Mouse (Mus musculus) left cerebral cortex, adult 9 months (tissue): Measurements from ENCODE around the gene Ube2z.
"Not testable (repeated sequence)": the region's sequence is repeated elsewhere in the genome, so short reads cannot be mapped to it uniquely, and the experiment has no call there.

Source experiments
- DNase-seq, 2 experiments: peaks; one replicate each; pipeline ENCODE4 v3.0.0; 2022; ENCODE audit warnings: low spot score in 2 of 2

The Ube2z gene

DNA sequence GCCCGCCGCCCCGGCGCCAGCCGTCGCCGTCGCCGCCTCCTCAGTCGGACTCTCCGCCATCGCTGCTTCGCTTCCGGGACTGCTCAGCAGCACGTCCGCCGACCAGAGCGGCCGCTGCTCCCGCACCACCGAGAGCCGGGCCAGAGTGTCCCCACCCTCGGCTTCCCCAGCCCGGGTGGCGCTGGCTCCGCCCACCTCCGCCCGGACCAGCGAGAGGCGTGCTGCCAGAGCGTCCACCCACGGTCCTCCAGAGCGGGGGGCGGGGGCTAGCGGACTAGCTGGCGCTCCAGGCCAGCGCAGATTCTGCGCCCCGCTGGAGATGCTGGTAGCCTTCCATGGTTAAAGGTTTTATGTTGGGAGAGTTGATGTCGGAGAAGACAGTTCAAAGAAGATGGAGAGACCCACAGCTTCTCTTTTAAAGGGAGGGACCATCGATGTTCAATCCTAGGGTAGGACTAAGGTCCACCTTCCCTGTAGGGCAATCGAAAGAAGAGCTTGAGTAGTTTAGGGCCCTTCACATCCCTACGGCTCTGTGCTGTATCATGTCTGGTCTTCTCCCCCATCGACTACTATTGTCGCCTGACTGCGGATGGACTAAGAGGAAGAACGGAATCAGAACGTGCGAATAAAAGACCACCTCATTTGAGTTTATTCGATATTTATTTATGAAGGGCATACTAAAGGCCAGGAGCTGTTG, at the start of gene Ube2z:
TSS of gene Ube2z (minus strand) at position 174 of the 697 bp plus-strand sequence.
- DNase-seq: peak; percentile 89 to 96

DNA sequence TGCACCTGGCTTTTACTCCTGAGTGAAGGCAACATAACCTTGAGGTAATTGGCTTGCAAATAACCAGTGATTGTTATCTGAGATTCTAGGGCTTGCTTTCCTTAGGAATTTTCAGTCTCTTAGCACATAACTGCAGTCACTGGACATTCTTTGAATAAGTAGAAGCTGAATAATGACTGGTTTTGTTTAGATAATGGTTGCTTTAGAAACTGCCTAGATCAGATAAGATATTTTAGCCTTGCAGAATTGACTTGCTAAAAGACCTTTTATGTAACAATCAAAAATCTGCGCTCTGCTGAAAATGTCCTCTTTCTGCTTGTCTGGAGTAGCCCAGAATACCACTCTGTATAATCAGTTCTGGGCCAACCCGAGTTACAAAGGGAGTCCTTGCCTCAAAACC, 48.9 kb upstream of the Ube2z start:
- no peak for DNase-seq

DNA sequence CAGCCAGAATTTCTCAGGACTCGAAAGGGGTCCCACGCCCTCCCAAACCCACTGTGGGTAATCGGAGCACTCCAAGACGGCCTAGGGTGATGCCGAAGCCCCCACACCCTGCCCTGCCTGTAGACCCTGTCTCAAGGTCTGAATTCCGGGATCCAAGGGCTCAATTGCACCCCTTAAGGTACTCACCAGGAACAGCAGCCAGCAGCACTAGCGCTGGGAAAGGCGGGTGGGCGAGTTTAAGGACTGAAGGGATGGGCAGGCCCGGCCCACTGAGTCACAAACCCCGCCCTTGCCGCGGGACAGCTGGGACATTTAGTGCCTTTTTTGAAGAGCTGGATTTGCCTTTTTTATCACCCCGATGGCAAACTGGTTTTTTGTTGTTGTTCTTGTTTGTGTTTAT, 46.6 kb upstream of the Ube2z start, which contains the start of gene Calcoco2:
TSS of gene Calcoco2 (minus strand) at position 214 of the 400 bp plus-strand sequence.
- no peak for DNase-seq

DNA sequence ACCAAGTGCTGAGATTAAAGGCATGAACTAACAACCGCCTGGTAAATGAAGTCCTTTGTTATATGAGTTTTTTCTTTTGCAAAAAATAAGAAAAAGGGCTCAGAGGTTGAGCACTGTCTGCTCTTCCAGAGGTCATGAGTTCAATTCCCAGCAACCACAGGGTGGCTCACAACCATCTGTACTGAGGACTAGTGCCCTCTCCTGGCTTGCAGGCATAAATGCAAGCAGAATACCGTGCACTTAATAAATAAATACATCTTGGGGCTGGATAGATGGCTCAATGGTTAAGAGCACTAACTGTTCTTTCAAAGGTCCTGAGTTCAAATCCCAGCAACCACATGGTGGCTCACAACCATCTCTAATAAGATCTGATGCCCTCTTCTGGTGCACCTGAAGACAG, 45.8 kb upstream of the Ube2z start:
- not testable (repeated sequence) for DNase-seq

DNA sequence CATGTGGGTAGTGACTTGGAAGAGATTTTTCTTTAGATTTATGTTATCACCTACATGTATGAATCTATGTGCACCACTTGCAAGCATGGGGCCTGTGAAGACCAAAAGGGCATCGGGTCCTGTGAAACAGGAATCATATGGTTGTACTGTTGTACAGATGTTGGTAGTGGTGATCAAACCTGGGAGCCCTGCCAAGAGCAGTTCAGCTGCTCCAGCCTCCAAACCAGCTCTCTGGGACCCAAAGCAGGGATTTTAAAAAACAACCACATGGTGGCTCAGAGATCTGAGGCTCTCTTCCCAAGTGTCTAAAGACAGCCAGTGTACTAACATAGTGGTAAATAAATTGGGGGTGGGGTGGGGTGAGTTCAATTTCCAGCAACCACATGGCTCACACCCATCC, 43.2 kb upstream of the Ube2z start:
- DNase-seq: no peak

DNA sequence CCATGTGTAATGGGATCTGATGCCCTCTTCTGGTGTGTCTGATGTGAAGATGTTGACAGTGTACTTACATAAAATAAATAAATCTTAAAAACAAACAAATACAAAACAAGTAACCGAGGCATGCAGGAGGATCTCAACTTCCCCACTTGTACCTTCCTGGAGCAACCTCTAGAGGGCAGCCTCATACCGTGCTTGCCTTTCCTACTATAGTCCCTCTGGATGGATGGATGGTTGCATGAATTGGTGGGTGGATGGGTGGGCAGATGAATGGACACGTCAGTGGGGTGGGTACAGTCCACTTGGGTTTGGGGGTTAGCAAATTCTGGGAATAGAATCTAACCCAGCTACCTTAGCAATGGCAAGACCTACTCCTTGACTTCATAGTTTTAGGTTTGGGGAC, 28.2 kb upstream of the Ube2z start:
- peak in 1 of 2 experiments; percentile 37 for DNase-seq

DNA sequence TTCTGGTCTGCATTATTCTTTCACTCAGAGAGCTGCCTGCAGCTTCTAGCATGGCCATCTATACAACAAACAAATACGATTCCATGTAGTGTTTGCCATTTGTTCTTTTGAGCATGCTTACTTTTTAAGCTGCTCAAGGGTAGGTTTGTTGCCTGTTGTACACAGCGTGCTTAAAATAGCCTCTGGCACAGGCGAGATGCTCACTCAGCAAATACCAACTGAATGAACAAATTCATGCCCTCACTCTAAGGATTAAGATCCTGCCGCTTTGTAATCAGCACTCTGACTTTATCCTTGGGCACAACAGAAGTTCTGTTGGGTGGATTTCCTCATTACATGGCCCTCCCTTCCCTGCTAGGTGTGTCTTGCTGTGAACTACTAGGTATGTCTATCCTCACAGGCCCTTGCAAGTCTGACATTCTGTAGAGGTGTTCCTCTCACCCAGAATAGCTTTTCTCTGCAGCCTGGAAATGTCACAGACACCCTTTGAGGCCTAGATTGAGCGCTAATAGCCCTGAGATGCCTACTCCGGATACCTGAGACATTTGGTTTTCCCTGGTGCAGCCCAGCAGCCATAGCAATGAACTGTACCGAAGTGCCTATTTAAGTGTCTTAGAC, 27.6 kb upstream of the Ube2z start:
- DNase-seq: no peak

DNA sequence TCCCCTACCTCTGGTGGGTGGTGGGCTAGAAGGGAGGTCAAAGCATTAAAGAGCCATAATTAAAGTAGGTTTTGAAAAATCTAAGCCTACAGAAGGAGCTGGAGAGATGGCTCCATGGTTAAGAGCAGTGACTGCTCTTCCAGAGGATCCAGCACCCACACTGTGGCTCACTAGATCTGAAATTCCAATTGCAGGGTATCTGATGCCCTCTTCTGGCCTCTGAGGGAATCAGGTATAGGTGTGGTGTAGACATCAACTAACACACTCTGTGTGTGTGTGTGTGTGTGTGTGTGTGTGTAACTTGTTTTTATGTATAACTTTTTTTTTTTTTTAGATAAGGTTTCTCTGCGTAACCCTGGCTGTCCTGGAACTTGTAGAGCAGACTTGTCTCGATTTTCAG, 25.9 kb upstream of the Ube2z start:
- no peak for DNase-seq

DNA sequence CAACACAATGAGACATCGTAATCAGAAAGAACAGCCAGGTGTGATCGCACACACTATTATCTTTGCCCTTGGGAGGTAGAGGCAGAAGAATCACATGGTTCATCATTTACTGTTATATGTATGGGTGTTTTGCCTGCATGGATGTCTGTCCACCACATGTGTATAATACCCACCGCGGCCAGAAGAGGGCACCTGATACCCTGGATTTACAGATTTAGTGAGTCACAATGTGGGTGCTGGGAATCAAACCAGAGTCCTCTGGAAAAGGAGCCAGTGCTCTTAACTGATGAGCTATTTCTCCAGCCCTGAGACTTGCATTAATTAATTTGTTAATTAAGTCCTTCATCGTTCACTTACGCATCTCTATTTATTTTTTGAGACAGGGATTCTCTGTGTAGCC, 22.8 kb upstream of the Ube2z start:
- DNase-seq: no peak

DNA sequence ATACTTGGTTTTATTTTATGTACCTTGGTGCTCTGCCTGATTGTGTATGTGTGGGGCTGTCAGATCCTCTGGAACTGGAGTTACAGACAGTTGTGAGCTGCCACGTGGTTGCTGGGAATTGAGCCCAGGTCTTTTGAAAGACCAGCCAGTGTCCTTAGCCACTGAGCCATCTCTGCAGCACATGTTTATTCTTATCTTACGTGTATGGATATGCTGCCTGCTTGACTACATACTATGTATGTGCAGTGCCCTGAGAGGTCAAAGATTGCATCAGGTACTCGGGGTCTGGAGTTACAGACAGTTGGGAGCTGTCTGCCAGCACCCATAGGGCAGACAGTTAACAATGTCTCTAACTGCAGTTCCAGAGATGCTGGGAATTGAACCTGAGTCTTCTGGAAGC, 17.5 kb upstream of the Ube2z start:
- no peak for DNase-seq

DNA sequence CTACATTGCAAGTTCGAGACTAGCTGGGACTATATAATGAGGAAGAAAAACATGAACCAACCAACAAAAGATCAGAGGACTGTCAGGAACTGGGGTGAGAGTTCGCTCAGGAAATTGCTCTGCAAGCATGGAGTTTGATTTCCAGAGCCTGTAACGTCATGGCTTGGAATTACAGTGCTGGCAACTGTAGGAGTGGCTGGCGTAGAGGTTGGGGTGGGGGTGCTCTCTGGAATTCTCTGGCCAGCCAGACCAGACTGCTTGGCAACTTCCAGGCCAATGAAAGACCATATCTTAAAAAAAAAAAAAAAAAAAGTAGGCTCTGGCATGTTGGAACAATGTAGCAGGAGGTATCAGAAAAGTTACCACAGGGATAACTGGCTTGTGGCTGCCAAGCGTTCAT, 15.5 kb upstream of the Ube2z start:
- DNase-seq: no peak

DNA sequence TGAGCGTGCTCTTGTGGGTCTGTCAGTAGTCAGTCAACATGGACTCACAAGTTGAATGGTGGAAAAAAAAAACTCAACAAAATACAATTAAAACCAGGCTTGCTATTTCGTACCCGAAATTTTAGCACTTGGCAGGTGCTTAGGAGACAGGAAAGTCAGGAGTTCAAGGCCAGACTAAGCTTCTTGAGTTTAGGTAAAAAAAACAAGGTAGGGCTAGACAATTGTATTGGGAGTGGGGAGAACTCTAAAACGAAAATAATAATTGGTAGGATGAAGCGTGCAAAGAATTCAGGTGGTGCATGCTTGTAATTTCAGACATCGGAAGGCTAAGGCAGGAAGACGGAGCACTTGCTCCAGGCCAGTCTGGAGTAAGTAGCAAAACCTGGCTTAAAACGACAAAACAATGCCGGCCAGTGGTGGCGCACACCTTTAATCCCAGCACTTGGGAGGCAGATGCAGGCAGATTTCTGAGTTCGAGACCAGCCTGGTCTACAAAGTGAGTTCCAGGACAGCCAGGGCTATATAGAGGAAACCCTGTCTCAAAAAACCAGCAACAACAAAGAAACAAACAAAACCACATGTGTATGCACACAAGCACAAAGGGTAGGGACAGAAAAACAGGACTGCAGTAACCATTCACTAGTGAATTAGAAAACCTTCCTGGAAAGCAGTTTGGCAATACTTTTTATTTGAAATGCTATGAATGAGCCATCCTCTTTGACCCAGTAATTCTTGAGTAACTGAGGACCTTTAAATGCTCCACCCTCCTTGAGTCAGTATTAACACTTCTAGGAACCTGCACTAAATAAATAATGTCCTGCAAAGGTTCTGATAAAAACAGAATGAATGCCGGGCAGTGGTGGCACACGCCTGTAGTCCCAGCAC, 11.3 kb upstream of the Ube2z start:
- no peak for DNase-seq

DNA sequence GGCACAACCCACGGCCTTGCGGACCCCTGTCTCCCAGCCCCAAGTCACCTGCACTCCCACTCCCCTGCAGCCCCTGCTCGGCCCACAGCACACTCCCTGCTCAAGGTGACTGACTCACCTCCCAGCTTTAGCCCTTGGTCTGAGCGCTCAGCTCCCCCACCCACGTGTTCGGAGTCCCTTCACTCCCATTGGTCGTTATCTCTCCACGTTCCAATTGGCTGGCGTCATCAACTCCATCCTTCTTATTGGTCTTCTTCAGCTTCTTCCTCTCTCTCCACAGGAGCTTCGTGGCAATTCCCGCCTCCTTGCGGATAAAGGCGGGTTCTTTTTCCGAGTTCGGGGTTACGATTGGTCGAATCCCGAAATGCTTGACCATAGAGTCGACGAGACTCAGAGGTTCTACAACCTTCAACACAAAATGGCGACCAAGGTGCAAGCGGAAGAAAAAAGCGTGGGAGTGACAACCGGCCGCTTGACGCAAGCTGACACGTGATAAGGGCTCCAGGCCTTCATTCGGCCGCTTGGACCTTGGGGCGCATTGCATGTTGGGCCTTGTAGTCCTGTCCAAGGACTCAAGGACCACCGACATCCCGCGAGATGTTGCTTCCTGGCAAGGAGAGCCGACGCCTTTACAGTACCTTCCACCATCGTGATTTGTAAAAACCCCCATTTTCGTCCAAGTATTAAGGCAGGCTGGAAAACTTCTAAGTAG, 10.5 kb upstream of the Ube2z start, which contains the start of gene Atp5g1:
TSS of gene Atp5g1 (minus strand) at position 162 of the 712 bp plus-strand sequence.
- peak; percentile 100 for DNase-seq

DNA sequence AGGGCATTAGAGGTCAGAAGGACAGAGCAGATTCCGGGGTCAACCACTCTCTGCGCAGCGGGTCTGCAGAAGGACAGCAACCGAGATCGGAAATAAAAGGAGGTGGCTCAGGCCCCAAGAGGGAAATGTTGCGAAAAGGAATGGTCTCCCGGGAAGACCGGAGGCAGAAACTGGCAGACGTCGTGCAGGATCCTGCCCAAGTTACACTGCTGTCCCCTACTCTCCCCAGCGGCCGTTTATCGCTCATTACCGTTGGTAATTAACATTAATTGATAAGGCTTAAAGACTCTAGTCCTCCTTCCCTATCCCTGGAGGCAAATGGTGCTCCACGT, 10.0 kb upstream of the Ube2z start:
- DNase-seq: peak in 1 of 2 experiments; percentile 21

DNA sequence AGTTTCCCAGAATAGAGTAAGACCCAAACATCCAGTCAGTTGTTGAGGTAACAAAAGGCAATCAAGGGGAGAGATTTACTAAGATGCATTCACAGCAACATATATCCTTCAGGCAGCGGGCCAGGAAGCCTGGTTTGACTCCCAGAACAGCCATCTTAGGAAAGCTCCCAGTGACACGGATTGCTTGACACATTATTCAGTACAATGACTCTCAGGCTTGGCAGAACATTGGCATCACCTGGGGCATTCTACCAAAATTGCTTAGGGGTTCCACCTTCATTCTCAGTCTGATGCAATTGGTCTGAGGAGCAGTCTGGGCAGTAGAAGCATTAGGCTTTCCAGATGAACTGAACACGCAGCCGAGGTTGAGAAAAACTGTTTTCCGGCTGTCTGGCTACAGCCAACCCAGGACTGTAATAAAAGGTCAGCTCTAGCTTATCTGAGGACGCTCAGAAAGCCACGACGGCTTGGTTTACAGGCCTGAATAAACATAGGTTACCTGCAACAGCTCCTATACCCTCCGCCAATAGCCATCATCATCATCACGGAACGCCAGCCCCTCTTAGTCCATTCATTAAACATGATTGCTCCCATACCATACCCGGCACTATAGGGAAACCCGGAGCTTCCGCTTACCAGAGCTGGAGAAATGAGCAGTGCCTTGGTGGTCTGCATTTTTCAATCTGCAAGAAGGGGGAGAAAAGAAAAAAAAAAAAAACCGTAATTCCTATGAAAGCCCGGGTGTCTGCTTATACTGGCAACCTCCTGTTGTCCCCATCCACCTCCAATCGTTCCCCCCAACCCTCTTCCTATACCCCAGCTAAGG, 9.4 kb upstream of the Ube2z start:
- peak in 1 of 2 experiments; percentile 34 for DNase-seq

DNA sequence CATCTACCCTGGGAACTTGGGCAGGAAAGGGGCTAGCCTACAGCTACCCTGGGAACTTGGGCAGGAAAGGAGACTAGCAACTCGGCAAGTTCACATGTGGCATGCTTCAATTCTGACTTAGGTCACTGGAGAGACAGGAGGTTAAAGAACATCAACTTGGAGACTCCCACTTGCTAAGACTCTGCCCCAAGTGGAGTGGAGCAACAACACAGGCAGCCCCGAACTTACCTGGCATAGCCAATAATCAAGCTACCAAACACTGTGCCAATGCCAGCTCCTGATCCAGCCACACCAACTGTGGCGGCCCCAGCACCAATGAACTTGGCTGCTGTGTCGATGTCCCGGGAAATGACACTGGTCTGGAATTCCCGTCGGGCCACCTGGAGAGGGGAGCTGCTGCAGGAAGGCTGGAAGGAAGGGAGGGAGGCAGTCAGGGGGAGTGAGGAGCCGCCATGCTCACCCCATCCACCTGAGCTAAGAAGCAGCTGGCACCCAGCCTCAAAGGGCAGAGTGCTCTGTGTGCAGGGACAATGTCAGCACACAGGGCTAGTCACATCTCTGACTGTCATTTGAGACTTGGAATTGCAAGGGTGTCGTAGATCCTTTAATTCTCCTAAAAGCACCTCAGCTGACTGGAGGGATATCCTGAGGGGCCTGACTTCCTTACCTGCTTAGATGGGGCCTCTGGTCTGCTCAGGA, 8.3 kb upstream of the Ube2z start:
- no peak for DNase-seq

DNA sequence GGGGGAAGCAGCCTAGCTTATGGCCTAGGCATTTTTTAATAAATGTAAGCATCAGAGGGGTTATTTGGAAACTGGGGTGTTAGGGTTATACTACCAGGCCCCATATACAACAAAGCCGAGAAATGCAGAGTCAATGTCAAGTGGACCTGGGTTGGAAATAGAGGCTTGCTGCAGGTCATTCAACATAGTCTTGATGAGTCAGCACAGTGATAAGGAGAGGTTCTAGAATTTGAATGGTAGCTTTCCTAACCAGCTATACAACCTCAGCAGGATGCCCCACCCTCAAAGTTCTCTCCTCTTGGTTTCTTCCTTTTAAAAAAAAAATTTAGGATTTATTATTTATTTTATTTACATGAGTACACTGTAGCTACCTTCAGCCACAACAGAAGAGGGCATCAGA, 5.8 kb upstream of the Ube2z start:
- no peak for DNase-seq

DNA sequence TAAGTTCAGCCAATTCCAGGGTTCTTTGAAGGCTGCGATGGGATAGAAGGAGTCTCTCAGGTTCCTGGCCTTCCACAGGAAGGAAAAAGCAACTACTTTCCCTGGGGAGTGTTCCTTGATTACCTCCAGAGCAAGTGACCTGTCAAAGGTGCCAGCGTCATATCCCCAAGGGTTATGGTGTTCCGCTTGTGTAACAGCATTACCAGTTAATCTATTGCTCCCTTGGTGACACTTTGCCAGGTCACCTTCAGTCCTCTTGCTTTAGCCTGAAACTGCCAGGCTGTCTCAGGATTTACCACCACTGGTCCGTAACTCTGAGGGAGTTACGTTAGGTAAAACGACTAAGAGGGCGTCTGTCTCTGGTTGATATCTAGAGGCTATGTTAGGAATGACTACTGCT, 5.2 kb upstream of the Ube2z start:
- no peak for DNase-seq

DNA sequence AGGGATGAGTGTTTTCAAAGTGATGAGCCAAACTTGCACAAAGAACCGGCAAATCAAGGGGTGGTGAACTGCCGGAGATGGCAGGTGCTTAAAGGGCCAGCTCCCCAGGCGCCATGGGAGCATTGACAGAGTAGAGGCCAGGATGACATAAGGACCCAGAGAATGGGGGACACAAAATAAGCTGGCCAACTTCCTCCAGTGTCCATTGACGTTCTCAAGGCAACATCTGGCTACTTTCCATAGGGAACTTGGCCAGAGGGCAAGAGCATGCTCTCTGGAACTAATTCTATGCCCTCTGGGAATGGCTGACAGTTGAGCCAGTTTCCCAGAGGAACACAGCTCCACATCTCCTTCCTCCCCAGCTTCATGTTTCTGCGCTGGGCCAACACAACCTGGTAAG, 3.0 kb upstream of the Ube2z start:
- no peak for DNase-seq

DNA sequence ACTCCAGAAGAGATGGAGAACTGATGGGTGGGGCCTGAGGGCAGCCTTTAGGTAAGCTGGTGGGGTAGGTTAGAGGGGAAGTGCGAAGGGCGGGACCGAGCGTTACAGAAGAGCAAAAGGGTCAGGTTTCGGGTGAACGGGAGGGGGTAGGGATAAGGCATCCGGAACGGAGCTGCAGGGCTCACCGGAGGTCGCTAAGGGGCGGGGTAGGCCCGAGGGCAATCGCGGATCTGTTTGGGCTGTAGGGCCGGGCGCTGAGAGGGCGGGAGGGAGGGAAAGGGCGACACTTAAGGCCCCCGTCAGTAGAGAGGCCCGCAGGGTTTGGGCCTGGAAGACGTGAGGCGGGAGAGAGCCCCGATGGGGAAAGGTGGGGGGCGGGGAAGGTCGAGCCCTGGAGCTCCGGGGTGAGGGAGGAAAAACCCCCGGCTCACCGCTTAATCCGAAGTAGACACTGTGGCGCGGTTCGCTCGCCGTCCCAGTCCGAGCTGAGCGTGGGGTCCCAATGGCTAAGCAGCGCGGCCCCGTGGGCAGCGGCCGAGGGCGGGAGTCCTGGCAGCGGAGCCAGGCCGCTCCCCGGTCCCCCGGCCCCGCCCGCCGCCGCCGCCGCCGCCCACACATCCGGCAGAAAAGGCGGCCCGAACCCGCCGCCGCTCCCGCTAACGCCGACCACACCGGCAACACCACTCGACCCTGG, 520 bp downstream of the Ube2z start:
- DNase-seq: no peak
